Comparison of ENCODE assay signal across 15 mouse cellular contexts in genomic region chr19:24707071-24707906, GRCm38 (mm10). TPM values are rescaled to one million over a fixed set of nuclear protein-coding genes. Genes with fewer than 3 reads are reported as not detected.
DNase-seq lines count a peak whose midpoint lies in the region; ATAC-seq and TF ChIP-seq lines count a peak whose summit lies in the region.
"Had no signal": no experiment of that assay in that cellular context is flagged by ENCODE, and none has a peak within 500 bp of the region (broad histone marks: within the 10 kb centered on the region; RNA-seq: fewer than 3 reads in every experiment).

No protein-coding gene starts in this region.

- H3K79me2 ChIP-seq in heart, adult 2 months (replicated peaks; ENCODE audit: control insufficient read depth, insufficient read depth, low read length) = no peaks in the 10 kb centered on the region; the same call in 1 of the 2 replicates

- no peak for TF ChIP-seq EP300 in heart, adult 2 months (IDR thresholded peaks at IDR 0.05; ENCODE audit: insufficient read depth, low read depth, low read length)

- peaks cover 19% of the 10 kb centered on the region for H3K36me3 ChIP-seq in heart, adult 2 months (ENCODE audit: control insufficient read depth, insufficient read depth, low read length)
- H3K36me3 ChIP-seq in lung, embryonic 16.5 days (ENCODE audit: control insufficient read depth, insufficient read depth, low read length) = no peaks in the 10 kb centered on the region
- H3K36me3 ChIP-seq in intestine, embryonic 15.5 days = no peaks in the 10 kb centered on the region
- H3K36me3 ChIP-seq in hindbrain, postnatal 0 days (ENCODE audit: insufficient read depth, low read length) = no peaks in the 10 kb centered on the region
- H3K36me3 ChIP-seq: hindbrain, embryonic 13.5 days had no signal

- no peak overlapping the region for H3K4me2 ChIP-seq in lung, embryonic 16.5 days (ENCODE audit: low read depth, low read length)
- H3K4me2 ChIP-seq in intestine, embryonic 15.5 days (replicated peaks) = no peak overlapping the region
- H3K4me2 ChIP-seq in hindbrain, postnatal 0 days (ENCODE audit: low read depth, low read length) = no peak overlapping the region
- H3K4me2 ChIP-seq: hindbrain, embryonic 13.5 days had no signal

- no peak for TF ChIP-seq CTCF in heart, adult 2 months (IDR thresholded peaks at IDR 0.05)
- no peak for TF ChIP-seq CTCF in hindbrain, postnatal 0 days (IDR thresholded peaks at IDR 0.05; ENCODE audit: low read depth)

- 32% methylated on average over 7 of the region's 7 CpGs for WGBS in heart, adult 2 months
- WGBS in lung, embryonic 16.5 days = 41% methylated on average over 7 of the region's 7 CpGs
- WGBS in intestine, embryonic 15.5 days = 57% methylated on average over 7 of the region's 7 CpGs
- 71% methylated on average over 7 of the region's 7 CpGs for WGBS in hindbrain, postnatal 0 days

- H3K9ac ChIP-seq in heart, adult 2 months (ENCODE audit: low read depth, low read length) = no peak overlapping the region
- no peak overlapping the region for H3K9ac ChIP-seq in lung, embryonic 16.5 days (ENCODE audit: low read length)
- no peak overlapping the region for H3K9ac ChIP-seq in intestine, embryonic 15.5 days
- H3K9ac ChIP-seq in hindbrain, postnatal 0 days (replicated peaks; ENCODE audit: low read length) = no peak overlapping the region
- H3K9ac ChIP-seq: hindbrain, embryonic 13.5 days; liver, embryonic 14.5 days had no signal

- no peaks in the 10 kb centered on the region for H3K9me3 ChIP-seq in lung, embryonic 16.5 days (ENCODE audit: control insufficient read depth, low read length)
- no peaks in the 10 kb centered on the region for H3K9me3 ChIP-seq in intestine, embryonic 15.5 days
- no peaks in the 10 kb centered on the region for H3K9me3 ChIP-seq in hindbrain, postnatal 0 days (ENCODE audit: low read length)
- H3K9me3 ChIP-seq: hindbrain, embryonic 13.5 days had no signal

- no peaks in the 10 kb centered on the region for H3K27me3 ChIP-seq in heart, adult 2 months (ENCODE audit: control insufficient read depth, insufficient read depth, low read length)
- H3K27me3 ChIP-seq in lung, embryonic 16.5 days (ENCODE audit: control insufficient read depth, insufficient read depth, low read depth, low read length) = no peaks in the 10 kb centered on the region
- H3K27me3 ChIP-seq in intestine, embryonic 15.5 days (replicated peaks) = no peaks in the 10 kb centered on the region
- H3K27me3 ChIP-seq in hindbrain, postnatal 0 days (ENCODE audit: insufficient read depth, low read length) = no peaks in the 10 kb centered on the region

- TF ChIP-seq POLR2A in heart, adult 2 months (IDR thresholded peaks at IDR 0.05; ENCODE audit: insufficient read depth, low read depth, low read length) = no peak

- no peak overlapping the region for H3K4me3 ChIP-seq in heart, adult 2 months
- H3K4me3 ChIP-seq in lung, embryonic 16.5 days (ENCODE audit: low read length) = no peak overlapping the region
- H3K4me3 ChIP-seq in intestine, embryonic 15.5 days (replicated peaks) = no peak overlapping the region
- H3K4me3 ChIP-seq in hindbrain, postnatal 0 days (ENCODE audit: low read length) = no peak overlapping the region
- H3K4me3 ChIP-seq: erythroblast, embryonic 14.5 days; hindbrain, embryonic 13.5 days had no signal

- no peak for ATAC-seq in lung, embryonic 16.5 days (ENCODE audit: low read depth)
- ATAC-seq in intestine, embryonic 15.5 days = peak; percentile 65
- no peak for ATAC-seq in hindbrain, postnatal 0 days

- H3K27ac ChIP-seq in heart, adult 2 months = peak overlapping the region; percentile 70
- H3K27ac ChIP-seq in lung, embryonic 16.5 days (ENCODE audit: low read length) = 0 out of 2 replicates have a peak overlapping the region, but pooled peaks have one; percentile 7
- no peak overlapping the region for H3K27ac ChIP-seq in intestine, embryonic 15.5 days
- no peak overlapping the region for H3K27ac ChIP-seq in hindbrain, postnatal 0 days
- H3K27ac ChIP-seq: hindbrain, embryonic 13.5 days; liver, embryonic 14.5 days had no signal

- intact Hi-C loops in heart, adult 2 months (cut with DNase I) = loop anchor here (5.0 kb wide), 2 partner anchors 70 to 90 kb away; no protein-coding TSS in a partner anchor

- DNase-seq in heart, adult 2 months = no peak
- DNase-seq in heart, adult 8-10 months (ENCODE audit: low spot score) = no peak
- no peak for DNase-seq in lung, postnatal 25 days (ENCODE audit: low spot score)
- no peak for DNase-seq in thymus, postnatal 36 days
- no peak for DNase-seq in spleen, postnatal 4 days (ENCODE audit: low spot score in 2 of 2)
- no peak for DNase-seq in hindbrain, postnatal 0 days (ENCODE audit: low spot score)
- DNase-seq: B cell, adult 2 months; left cerebral cortex, postnatal 4 days; spleen, adult 18-20 months had no signal

- H3K4me1 ChIP-seq in heart, adult 2 months (ENCODE audit: control insufficient read depth, insufficient read depth, low read length) = peaks cover 8% of the 10 kb centered on the region
- H3K4me1 ChIP-seq in lung, embryonic 16.5 days (replicated peaks; ENCODE audit: control insufficient read depth, insufficient read depth, low read length) = peaks cover 19% of the 10 kb centered on the region
- 0 out of 2 replicates have a peak, but pooled peaks cover 2% of the 10 kb centered on the region for H3K4me1 ChIP-seq in intestine, embryonic 15.5 days (replicated peaks)
- H3K4me1 ChIP-seq in hindbrain, postnatal 0 days (ENCODE audit: insufficient read depth, low read length) = no peaks in the 10 kb centered on the region
- H3K4me1 ChIP-seq: hindbrain, embryonic 13.5 days had no signal

RNA-seq across cellular contexts. Expression of gene Tmem252, which starts 33.5 kb away (rescaled TPM):
- under 1 TPM; 0.08 to 0.11 TPM for total RNA-seq in heart, adult 2 months (2021)
- polyA plus RNA-seq in heart, adult 2 months (2012; rRNA removed) = 0.10 and 0.15 TPM in 2 replicates
- under 1 TPM in 3 of 4 experiments, not detected in 1; 0.09 to 0.11 (median 0.09) TPM for total RNA-seq in heart, adult 8-10 months (2022)
- polyA plus RNA-seq in lung, embryonic 16.5 days (2015; fragmentation: Nextera tagmentation; extraction: Ambion mirVana) = 3.3 and 3.6 TPM in 2 replicates
- polyA plus RNA-seq in intestine, embryonic 15.5 days (2015; fragmentation: Nextera tagmentation; extraction: Ambion mirVana) = 4.8 and 5.4 TPM in 2 replicates
- 0.42 and 0.72 TPM in 2 replicates for total RNA-seq in hindbrain, postnatal 0 days (2014; rRNA removed)
- polyA plus RNA-seq in hindbrain, postnatal 0 days (2015; fragmentation: Nextera tagmentation; extraction: Ambion mirVana) = 1.9 and 2.0 TPM in 2 replicates
- total RNA-seq: megakaryocyte-erythroid progenitor cell, adult 5-6 weeks had no signal
- polyA plus RNA-seq: erythroblast, embryonic 14.5 days had no signal

Comparison
In these comparisons a context has a peak if more than half of its experiments do, and no peak if none do; other contexts are left out.
1. H3K27ac ChIP-seq: peak in heart, adult 2 months (single experiment) and lung, embryonic 16.5 days (single experiment); none in intestine, embryonic 15.5 days (single experiment) and hindbrain, postnatal 0 days (single experiment).